Mouse (Mus musculus) testis, adult 2 months (tissue): ENCODE data around the gene Fam166a.

ENCODE experiments used
- CTCF ChIP-seq: fragments of 200-500 bp; IDR thresholded peaks from 2 replicates; pipeline ENCODE4 v1.5.1; 2012; ENCODE audit warnings: low read depth, mild to moderate bottlenecking, inconsistent platforms, low read length, moderate library complexity; ENCODE audit not compliant: control insufficient read depth, insufficient read depth, insufficient replicate concordance
- POLR2A ChIP-seq: fragments of 200-500 bp; IDR thresholded peaks from 2 replicates; pipeline ENCODE4 v1.6.1; 2012; ENCODE audit warnings: low read depth, mild to moderate bottlenecking, inconsistent platforms, low read length, moderate library complexity; ENCODE audit not compliant: control insufficient read depth

DNA sequence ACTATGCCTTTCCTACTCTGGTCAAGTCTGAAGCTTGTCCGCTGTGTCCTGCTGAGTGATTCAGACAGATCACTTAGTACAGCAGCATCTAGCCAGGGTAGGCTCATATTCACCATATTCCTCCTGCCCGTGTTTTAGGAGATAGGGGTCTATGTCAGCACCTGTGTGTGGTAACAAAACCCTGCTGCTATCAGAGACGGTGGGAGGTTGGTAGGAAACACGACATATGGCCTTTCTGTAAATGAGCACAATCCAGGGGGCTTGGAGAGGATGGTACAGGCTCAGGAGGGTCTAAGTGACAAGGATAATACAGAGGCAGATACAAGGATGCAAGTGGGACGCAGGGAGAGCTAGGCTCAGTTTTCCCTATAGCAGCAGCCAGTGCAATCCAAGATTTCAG lies 11.0 kb downstream of the Fam166a start:
- TF ChIP-seq CTCF: no peak
- TF ChIP-seq POLR2A: no peak
